Mouse (Mus musculus) liver, embryonic 14.5 days (tissue): ENCODE data around the gene Wwp2.
A peak's percentile ranks its signal among the peaks of the same experiment; 100 is the strongest.

Source experiments
- CTCF ChIP-seq: IDR thresholded peaks from 2 replicates; pipeline ENCODE4 v1.5.1; 2016; ENCODE audit warnings: antibody characterized with exemption, low read depth, control low read depth
- EP300 ChIP-seq: IDR thresholded peaks from 2 replicates; pipeline ENCODE4 v1.6.1; 2016; ENCODE audit warnings: antibody characterized with exemption, low read depth

GRCm38 (mm10) chr8:107436841-107437421 is 766 bp downstream of the Wwp2 start:
- TF ChIP-seq EP300: peak; percentile 73
- TF ChIP-seq CTCF: no peak
